Mouse (Mus musculus) cerebellum, adult 2 months (tissue): ENCODE measurements around the gene Jak1. TPM values are rescaled to one million over a fixed set of nuclear protein-coding genes. Genes with fewer than 3 reads are reported as not detected.

Source experiments
- DNase-seq, 2 experiments: peaks; one replicate each; pipeline ENCODE4 v3.0.0; 2021
- H3K27ac ChIP-seq: fragments of 200-500 bp; 2 replicates; pipeline ENCODE4 v1.5.1; 2012; ENCODE audit warnings: low read length, control low read depth, inconsistent platforms; ENCODE audit not compliant: insufficient read depth
- H3K27me3 ChIP-seq: fragments of 200-500 bp; 2 replicates; pipeline ENCODE4 v1.6.1; 2012; ENCODE audit warnings: inconsistent platforms, mild to moderate bottlenecking, low read length, moderate library complexity; ENCODE audit not compliant: control insufficient read depth, insufficient read depth
- H3K4me1 ChIP-seq: fragments of 200-500 bp; 2 replicates; pipeline ENCODE4 v1.6.1; 2011; ENCODE audit warnings: low read length; ENCODE audit not compliant: control insufficient read depth, insufficient read depth
- H3K4me3 ChIP-seq: fragments of 200-500 bp; replicated peaks from 2 replicates; pipeline ENCODE3; 2011; ENCODE audit warnings: mild to moderate bottlenecking, low read depth, low read length, control low read depth; ENCODE audit not compliant: insufficient read depth
- CTCF ChIP-seq: fragments of 200-500 bp; IDR thresholded peaks from 2 replicates; pipeline ENCODE4 v1.5.1; 2011; ENCODE audit warnings: low read depth, mild to moderate bottlenecking, control low read depth, low read length, moderate library complexity, borderline replicate concordance; ENCODE audit not compliant: insufficient read depth
- POLR2A ChIP-seq: fragments of 200-500 bp; IDR thresholded peaks from 2 replicates; pipeline ENCODE4 v1.6.1; 2011; ENCODE audit warnings: low read length, control low read depth, borderline replicate concordance; ENCODE audit not compliant: insufficient read depth
- WGBS: fragments of 180-500 bp; shearing (Covaris S2); methylation state at CpG from one replicate; pipeline ENCODE4 v1.1.7; 2018; 5-methylcytosine and 5-hydroxymethylcytosine counted together
- polyA plus RNA-seq: library from polyadenylated mRNA; depleted of rRNA; stranded (reverse); fragments of >200 nt; gene quantifications from 2 replicates; pipeline ENCODE4 v1.2.3, GENCODE M21; 2012

Jak1 gene
- polyA plus RNA-seq, 1 experiment, result 72.2 TPM

DNA sequence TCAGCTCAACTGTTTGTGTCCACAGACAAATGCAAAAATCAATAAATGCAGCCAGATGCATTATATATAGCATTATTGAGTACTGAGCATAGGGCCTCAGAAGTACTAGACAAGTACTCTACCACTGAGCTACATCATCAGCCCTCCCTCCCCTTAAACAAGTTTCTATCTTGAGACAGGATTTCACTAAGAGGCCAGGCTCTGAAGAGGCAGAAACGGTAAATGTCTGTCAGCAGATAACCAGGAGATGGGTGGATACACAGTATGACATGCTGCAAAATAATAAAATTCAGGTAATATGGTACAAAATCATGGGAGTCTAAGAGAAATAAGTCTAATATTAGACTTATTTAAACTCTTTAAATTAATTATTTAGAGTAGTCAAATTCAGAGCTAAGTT lies 61.6 kb downstream of the Jak1 start:
- WGBS, result 88% methylated on average over 1 of the region's 1 CpGs
- DNase-seq, result no peak
- Histone ChIP-seq H3K27ac (no peak overlapping the region), H3K27me3 (no peaks in the 10 kb centered on the region), H3K4me3 (no peak overlapping the region), H3K4me1 (peaks cover 14% of the 10 kb centered on the region)
- TF ChIP-seq CTCF (no peak), POLR2A (no peak)

- Histone ChIP-seq H3K27me3 (no peaks in the 10 kb centered on the region), H3K4me3 (no peak overlapping the region)
Measured at GRCm38 (mm10) chr4:101202626-101203025, 62.5 kb downstream of the Jak1 start.

GRCm38 (mm10) chr4:101199433-101200081 lies 65.5 kb downstream of the Jak1 start:
- no peaks in the 10 kb centered on the region for H3K27me3 ChIP-seq
- DNase-seq, result no peak
- TF ChIP-seq POLR2A (no peak), CTCF (no peak)
- no peak overlapping the region for H3K4me3 ChIP-seq
- H3K4me1 ChIP-seq, result peaks cover 23% of the 10 kb centered on the region
- 87% methylated on average over 8 of the region's 8 CpGs for WGBS
- H3K27ac ChIP-seq, result no peak overlapping the region

More at GRCm38 (mm10) chr4:101202626-101203025, 62.5 kb downstream of the Jak1 start:
- Histone ChIP-seq H3K27ac (no peak overlapping the region), H3K4me1 (peaks cover 18% of the 10 kb centered on the region)
- no peak for DNase-seq
- no peak for TF ChIP-seq CTCF
- no peak for TF ChIP-seq POLR2A
- 93% methylated on average over 10 of the region's 10 CpGs for WGBS

GRCm38 (mm10) chr4:101198333-101198732 lies 66.7 kb downstream of the Jak1 start:
- WGBS, result 3% methylated on average over 2 of the region's 2 CpGs
- peak; percentile 73 to 87 for DNase-seq
- Histone ChIP-seq H3K27me3 (no peaks in the 10 kb centered on the region), H3K27ac (no peak overlapping the region), H3K4me1 (peaks cover 23% of the 10 kb centered on the region), H3K4me3 (no peak overlapping the region)
- TF ChIP-seq CTCF (peak; percentile 64), POLR2A (no peak)

DNA sequence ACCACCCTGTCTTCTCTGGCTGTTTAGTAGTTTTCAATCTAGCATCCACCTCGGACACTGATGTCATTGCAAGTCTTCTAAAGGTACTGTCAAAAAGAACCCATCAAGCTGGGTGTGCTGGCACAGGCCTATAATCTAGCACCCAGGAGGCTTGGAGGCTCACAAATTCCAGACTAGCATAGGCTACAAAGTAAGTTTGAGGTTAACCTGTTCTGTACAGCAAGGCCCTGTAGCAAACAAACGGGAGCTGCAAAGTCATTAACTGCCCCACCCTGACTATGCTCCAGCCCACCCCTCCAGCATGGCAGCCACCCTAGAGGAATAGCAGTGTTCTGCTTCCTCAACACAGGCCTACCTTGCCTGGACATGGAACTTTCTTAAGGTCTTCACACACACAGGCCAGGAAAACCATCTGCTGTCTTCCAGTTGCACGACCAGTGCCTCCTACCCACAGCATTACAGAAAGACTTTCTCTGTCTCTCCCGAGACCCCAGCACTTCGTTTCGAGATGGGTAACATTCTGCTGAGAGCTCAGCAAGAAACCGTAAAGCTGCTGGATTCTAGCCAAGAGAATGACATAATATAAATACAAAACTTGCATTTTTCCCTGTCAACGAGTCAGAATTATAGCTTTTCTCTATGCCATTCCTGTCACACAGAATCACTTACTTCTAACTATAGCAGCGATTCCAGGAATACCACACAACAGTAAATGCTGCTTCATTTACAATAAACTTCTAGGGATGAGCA lies 67.5 kb downstream of the Jak1 start:
- H3K4me1 ChIP-seq, result peaks cover 23% of the 10 kb centered on the region
- TF ChIP-seq CTCF (no peak), POLR2A (no peak)
- peak in 1 of 2 experiments; percentile 26 for DNase-seq
- WGBS, result 46% methylated on average over 9 of the region's 9 CpGs
- no peaks in the 10 kb centered on the region for H3K27me3 ChIP-seq
- no peak overlapping the region for H3K4me3 ChIP-seq
- no peak overlapping the region for H3K27ac ChIP-seq

GRCm38 (mm10) chr4:101196407-101196806 lies 68.7 kb downstream of the Jak1 start:
- Histone ChIP-seq H3K27me3 (no peaks in the 10 kb centered on the region), H3K4me3 (no peak overlapping the region), H3K4me1 (peaks cover 21% of the 10 kb centered on the region), H3K27ac (no peak overlapping the region)
- WGBS, result 42% methylated on average over 2 of the region's 2 CpGs
- no peak for TF ChIP-seq POLR2A
- no peak for TF ChIP-seq CTCF
- DNase-seq, result no peak

GRCm38 (mm10) chr4:101194170-101194569 lies 70.9 kb downstream of the Jak1 start:
- no peak for DNase-seq
- Histone ChIP-seq H3K27me3 (no peaks in the 10 kb centered on the region), H3K4me1 (peaks cover 14% of the 10 kb centered on the region), H3K4me3 (no peak overlapping the region), H3K27ac (no peak overlapping the region)
- TF ChIP-seq POLR2A, result no peak
- TF ChIP-seq CTCF, result no peak
- 77% methylated on average over 1 of the region's 1 CpGs for WGBS

- Histone ChIP-seq H3K27me3 (no peaks in the 10 kb centered on the region), H3K27ac (no peak overlapping the region), H3K4me1 (peaks cover 7% of the 10 kb centered on the region), H3K4me3 (no peak overlapping the region)
- DNase-seq, result no peak
- no peak for TF ChIP-seq POLR2A
- no peak for TF ChIP-seq CTCF
- WGBS, result 98% methylated on average over 5 of the region's 5 CpGs
Measured at GRCm38 (mm10) chr4:101192241-101192976, 72.7 kb downstream of the Jak1 start.
